Mouse (Mus musculus) heart, adult 2 months (tissue): ENCODE measurements at regions not wholly inside any gene's neighbourhood (a gene's known extent, or its start where the extent isn't known, plus 50 kb on each side); places are given as distances from the start of the nearest gene placed in this dataset.

Source experiments
- DNase-seq, 2 experiments: peaks; one replicate each; pipeline ENCODE4 v3.0.0; 2021
- H3K27ac ChIP-seq: fragments of 200-600 bp; 2 replicates; pipeline ENCODE4 v1.8.1; 2022
- H3K27me3 ChIP-seq: fragments of 200-500 bp; 2 replicates; pipeline ENCODE4 v1.6.1; 2012; ENCODE audit warnings: mild to moderate bottlenecking, low read length, inconsistent platforms, mixed read lengths; ENCODE audit not compliant: control insufficient read depth, insufficient read depth
- H3K36me3 ChIP-seq: fragments of 200-500 bp; 2 replicates; pipeline ENCODE4 v1.6.1; 2012; ENCODE audit warnings: low read length, inconsistent platforms; ENCODE audit not compliant: control insufficient read depth, insufficient read depth
- H3K4me1 ChIP-seq: fragments of 200-500 bp; 2 replicates; pipeline ENCODE4 v1.6.1; 2011; ENCODE audit warnings: low read length; ENCODE audit not compliant: control insufficient read depth, insufficient read depth
- H3K4me3 ChIP-seq: fragments of 200-600 bp; 2 replicates; pipeline ENCODE4 v1.8.1; 2022
- H3K79me2 ChIP-seq: fragments of 200-500 bp; replicated peaks from 2 replicates; pipeline ENCODE4 v1.6.1; 2012; ENCODE audit warnings: mild to moderate bottlenecking, inconsistent platforms, low read length, moderate library complexity, mixed read lengths; ENCODE audit not compliant: control insufficient read depth, insufficient read depth
- H3K9ac ChIP-seq: fragments of 200-500 bp; 2 replicates; pipeline ENCODE4 v1.6.1; 2012; ENCODE audit warnings: low read depth, mild to moderate bottlenecking, control low read depth, inconsistent platforms, low read length, mixed read lengths
- CTCF ChIP-seq: fragments of 200-600 bp; IDR thresholded peaks from 2 replicates; pipeline ENCODE4 v1.8.1; 2022; ENCODE audit warnings: antibody characterized with exemption, mild to moderate bottlenecking, moderate library complexity
- EP300 ChIP-seq: fragments of 200-500 bp; IDR thresholded peaks from 2 replicates; pipeline ENCODE4 v1.6.1; 2011; ENCODE audit warnings: low read depth, low read length, control low read depth; ENCODE audit not compliant: insufficient read depth
- POLR2A ChIP-seq: fragments of 200-500 bp; IDR thresholded peaks from 2 replicates; pipeline ENCODE4 v1.6.1; 2011; ENCODE audit warnings: mild to moderate bottlenecking, low read depth, low read length, control low read depth; ENCODE audit not compliant: insufficient read depth
- WGBS: fragments of 180-500 bp; shearing (Covaris S2); methylation state at CpG from one replicate; pipeline ENCODE4 v1.1.7; 2018; 5-methylcytosine and 5-hydroxymethylcytosine counted together
- intact Hi-C: fragments of 180-260 bp; cut with DNase I; formaldehyde crosslinking; loops from one replicate; pipeline ENCODE4 v1.15.1; 2025

DNA sequence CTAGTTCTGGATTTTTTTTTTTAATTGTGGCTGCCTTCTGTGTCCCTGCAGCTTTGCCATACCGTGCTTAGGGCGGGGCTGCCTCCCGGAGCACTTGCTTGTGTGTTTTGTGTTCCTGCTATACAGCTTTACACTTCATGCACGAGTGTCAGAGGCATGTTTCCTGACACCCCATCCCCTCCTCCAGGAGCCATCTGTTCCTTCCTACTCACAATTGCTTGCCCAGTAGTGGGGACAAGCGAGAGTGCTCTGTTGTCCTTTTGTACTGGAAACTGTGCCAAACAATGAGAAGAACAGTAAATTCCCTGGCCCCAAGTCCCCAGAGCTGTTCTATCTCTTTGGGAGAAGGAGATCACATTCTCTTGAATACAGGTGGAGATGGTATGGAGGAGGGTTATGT lies 53.5 kb downstream of the Csf2 start:
- intact Hi-C loops: no loop called here
- WGBS: 50% methylated on average over 5 of the region's 5 CpGs
- TF ChIP-seq EP300: no peak
- no peak for TF ChIP-seq POLR2A
- no peak for TF ChIP-seq CTCF
- no peaks in the 10 kb centered on the region; the same call in 1 of the 2 replicates for H3K4me1 ChIP-seq
- H3K79me2 ChIP-seq: no peaks in the 10 kb centered on the region
- no peak for DNase-seq
- H3K4me3 ChIP-seq: no peak overlapping the region
- H3K27me3 ChIP-seq: no peaks in the 10 kb centered on the region
- H3K9ac ChIP-seq: no peak overlapping the region
- H3K36me3 ChIP-seq: no peaks in the 10 kb centered on the region
- no peak overlapping the region for H3K27ac ChIP-seq

DNA sequence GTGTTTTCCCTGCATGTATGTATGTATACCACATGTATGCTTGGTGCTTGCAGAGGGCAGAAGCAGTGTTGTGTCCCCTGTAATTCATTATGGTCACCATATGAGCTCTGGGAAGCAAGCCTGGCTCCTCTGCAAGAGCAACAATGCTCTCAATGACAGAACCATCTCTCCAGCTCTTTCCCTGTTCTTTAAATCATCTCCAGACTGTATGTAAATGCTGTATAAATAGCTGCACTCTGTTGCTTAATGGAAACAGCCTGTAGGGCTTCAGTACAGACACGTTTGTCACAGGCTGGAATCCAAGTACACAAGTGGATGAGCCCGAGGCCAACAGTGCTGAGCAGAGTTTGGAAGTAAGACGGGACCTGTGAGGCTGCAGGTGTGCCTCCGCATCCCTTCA lies 54.7 kb downstream of the Csf2 start:
- no peaks in the 10 kb centered on the region for H3K36me3 ChIP-seq
- TF ChIP-seq POLR2A (no peak), EP300 (no peak), CTCF (no peak)
- no peak overlapping the region for H3K4me3 ChIP-seq
- H3K4me1 ChIP-seq: no peaks in the 10 kb centered on the region; the same call in 1 of the 2 replicates
- H3K27me3 ChIP-seq: no peaks in the 10 kb centered on the region
- no peak overlapping the region for H3K9ac ChIP-seq
- H3K27ac ChIP-seq: no peak overlapping the region
- DNase-seq: no peak
- intact Hi-C loops: no loop called here
- no peaks in the 10 kb centered on the region for H3K79me2 ChIP-seq
- 71% methylated on average over 4 of the region's 4 CpGs for WGBS

DNA sequence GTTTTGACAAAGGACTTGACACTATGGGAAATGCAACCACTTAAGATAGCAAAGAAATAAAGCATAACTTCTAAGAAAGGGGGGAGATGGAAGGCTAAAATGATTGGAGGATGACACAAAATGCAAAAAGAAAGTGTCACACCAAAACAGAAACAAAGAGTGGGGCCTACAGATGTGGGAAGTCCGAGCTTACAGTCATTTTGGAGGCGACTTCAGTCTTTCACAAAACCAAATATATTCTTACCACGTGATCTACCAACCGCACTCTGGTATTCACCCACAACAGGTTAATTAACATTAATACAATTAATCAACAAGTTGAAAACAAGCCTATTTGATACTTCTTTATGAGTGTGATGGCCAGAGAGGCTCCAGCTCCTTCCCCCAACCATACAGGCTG lies 57.2 kb downstream of the Csf2 start:
- no peak overlapping the region for H3K9ac ChIP-seq
- intact Hi-C loops: no loop called here
- WGBS: 89% methylated on average over 4 of the region's 4 CpGs
- H3K36me3 ChIP-seq: no peaks in the 10 kb centered on the region
- no peak for TF ChIP-seq CTCF
- TF ChIP-seq EP300: no peak
- no peak for TF ChIP-seq POLR2A
- H3K27ac ChIP-seq: no peak overlapping the region
- no peak for DNase-seq
- no peaks in the 10 kb centered on the region for H3K79me2 ChIP-seq
- H3K4me3 ChIP-seq: no peak overlapping the region
- no peaks in the 10 kb centered on the region for H3K27me3 ChIP-seq
- no peaks in the 10 kb centered on the region; the same call in 1 of the 2 replicates for H3K4me1 ChIP-seq

DNA sequence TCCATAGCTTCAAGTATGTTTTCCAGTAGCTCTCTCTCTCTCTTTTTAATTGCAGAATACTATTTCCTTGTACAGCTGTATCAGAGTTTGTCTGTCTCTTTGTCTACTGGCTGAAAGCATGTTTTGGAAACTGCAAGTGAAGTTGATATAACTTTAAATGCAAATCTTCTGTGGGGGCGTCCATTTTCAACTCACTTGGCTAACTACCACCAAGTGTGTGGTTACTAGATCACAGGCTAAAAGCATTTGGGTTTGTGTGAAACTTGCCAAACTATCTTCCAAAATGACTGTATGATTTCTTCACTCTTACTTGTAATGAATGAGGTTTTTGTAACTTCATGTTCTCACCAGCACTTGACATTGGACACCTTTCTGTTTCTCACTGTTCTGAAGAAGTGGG lies 61.6 kb downstream of the Csf2 start:
- intact Hi-C loops: no loop called here
- Histone ChIP-seq H3K9ac (no peak overlapping the region), H3K4me3 (no peak overlapping the region), H3K4me1 (no peaks in the 10 kb centered on the region), H3K27ac (no peak overlapping the region), H3K79me2 (no peaks in the 10 kb centered on the region), H3K27me3 (no peaks in the 10 kb centered on the region), H3K36me3 (no peaks in the 10 kb centered on the region)
- no peak for TF ChIP-seq CTCF
- no peak for TF ChIP-seq POLR2A
- no peak for TF ChIP-seq EP300
- WGBS: 65% methylated on average over 1 of the region's 1 CpGs
- no peak for DNase-seq

- intact Hi-C loops: no loop called here
- no peak overlapping the region for H3K4me3 ChIP-seq
- no peaks in the 10 kb centered on the region for H3K79me2 ChIP-seq
- TF ChIP-seq CTCF: no peak
- no peak for TF ChIP-seq POLR2A
- H3K36me3 ChIP-seq: no peaks in the 10 kb centered on the region
- 70% methylated on average over 4 of the region's 4 CpGs for WGBS
- DNase-seq: no peak
- no peak overlapping the region for H3K9ac ChIP-seq
- no peaks in the 10 kb centered on the region for H3K4me1 ChIP-seq
- no peak overlapping the region for H3K27ac ChIP-seq
- H3K27me3 ChIP-seq: no peaks in the 10 kb centered on the region
These were observed 62.1 kb downstream of the Csf2 start for GRCm38 (mm10) chr11:54187377-54187776.

DNA sequence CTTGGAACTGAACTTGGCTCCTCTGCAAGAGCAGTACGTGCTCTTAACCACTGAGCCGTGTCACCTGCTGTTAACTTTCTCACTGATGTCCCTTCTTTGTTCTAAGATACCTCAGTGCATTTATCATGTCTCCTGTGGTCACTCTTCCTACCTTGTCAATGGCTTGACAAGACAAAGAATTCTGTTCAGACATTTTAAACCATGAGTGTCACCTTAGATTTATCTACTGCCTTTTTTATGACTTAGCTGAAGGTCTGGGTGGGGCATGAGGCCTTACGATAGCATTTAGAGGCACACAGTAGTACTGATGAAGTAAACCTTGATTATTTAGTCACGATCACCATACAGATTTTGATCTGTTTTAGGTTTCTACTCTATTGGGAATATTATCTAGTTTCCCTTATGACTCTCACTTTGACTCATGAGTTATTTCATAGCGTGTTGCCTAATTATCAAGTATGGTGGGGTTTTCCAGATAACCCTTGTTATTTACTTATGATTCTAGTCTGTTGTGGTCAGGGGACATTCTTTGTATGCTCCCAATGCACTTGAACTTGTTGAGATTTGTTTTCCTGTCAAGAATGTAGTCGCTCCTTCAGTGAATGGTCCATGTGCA lies 63.6 kb downstream of the Csf2 start:
- intact Hi-C loops: no loop called here
- TF ChIP-seq POLR2A: no peak
- TF ChIP-seq EP300: no peak
- TF ChIP-seq CTCF: no peak

More for the DNA sequence above, 63.6 kb downstream of the Csf2 start:
- Histone ChIP-seq H3K36me3 (no peaks in the 10 kb centered on the region), H3K79me2 (no peaks in the 10 kb centered on the region), H3K4me1 (peaks cover 4% of the 10 kb centered on the region), H3K27ac (no peak overlapping the region), H3K4me3 (no peak overlapping the region), H3K27me3 (no peaks in the 10 kb centered on the region), H3K9ac (no peak overlapping the region)
- DNase-seq: no peak
- 85% methylated on average over 6 of the region's 6 CpGs for WGBS
